Mouse (Mus musculus) midbrain, embryonic 11.5 days (tissue): ENCODE data around the gene Samd4b. TPM values are rescaled to one million over a fixed set of nuclear protein-coding genes. Genes with fewer than 3 reads are reported as not detected.

Source experiments
- ATAC-seq: fragments of 200-750 bp; cut with Nextera tagmentation; 2 replicates; pipeline ENCODE4 v1.8.0; 2017; ENCODE audit warnings: moderate TSS enrichment, moderate library complexity; ENCODE audit not compliant: low FRiP score
- DNase-seq: peaks from one replicate; pipeline ENCODE4 v3.0.0; 2015; ENCODE audit warnings: low spot score; ENCODE audit errors: missing footprints
- H3K27ac ChIP-seq: fragments of 300-500 bp; sonication (generic); 2 replicates; pipeline ENCODE4 v1.5.1; 2014; ENCODE audit warnings: low read depth, low read length
- H3K27me3 ChIP-seq: fragments of 300-500 bp; sonication (generic); 2 replicates; pipeline ENCODE4 v1.6.1; 2014; ENCODE audit warnings: mild to moderate bottlenecking, low read length, moderate library complexity, mixed read lengths; ENCODE audit not compliant: control insufficient read depth, insufficient read depth
- H3K36me3 ChIP-seq: fragments of 300-500 bp; sonication (generic); 2 replicates; pipeline ENCODE4 v1.6.1; 2014; ENCODE audit warnings: mild to moderate bottlenecking, low read length, moderate library complexity, mixed read lengths; ENCODE audit not compliant: control insufficient read depth, insufficient read depth
- H3K4me1 ChIP-seq: fragments of 300-500 bp; sonication (generic); 2 replicates; pipeline ENCODE4 v1.6.1; 2014; ENCODE audit warnings: low read length; ENCODE audit not compliant: control insufficient read depth, insufficient read depth
- H3K4me2 ChIP-seq: fragments of 300-500 bp; sonication (generic); 2 replicates; pipeline ENCODE4 v1.6.1; 2014; ENCODE audit warnings: mild to moderate bottlenecking, moderate library complexity
- H3K4me3 ChIP-seq: fragments of 300-500 bp; sonication (generic); 2 replicates; pipeline ENCODE4 v1.5.1; 2014; ENCODE audit warnings: low read depth, low read length
- H3K9ac ChIP-seq: fragments of 300-500 bp; sonication (generic); 2 replicates; pipeline ENCODE4 v1.6.1; 2014; ENCODE audit warnings: low read length
- H3K9me3 ChIP-seq: fragments of 300-500 bp; sonication (generic); 2 replicates; pipeline ENCODE4 v1.6.1; 2016; ENCODE audit warnings: low read length; ENCODE audit not compliant: control insufficient read depth
- WGBS: fragments of 180-500 bp; shearing (Covaris S2); extraction: QIAGEN DNeasy Blood & Tissue Kit; methylation state at CpG from one replicate; pipeline ENCODE4 v1.1.7; 2014; 5-methylcytosine and 5-hydroxymethylcytosine counted together
- polyA plus RNA-seq: library from polyadenylated mRNA; unstranded; fragments of >200 nt; fragmentation: Nextera tagmentation; extraction: Ambion mirVana; gene quantifications from 2 replicates; pipeline ENCODE4 v1.2.1, GENCODE M21; 2014

Gene Samd4b
- polyA plus RNA-seq, result 23.8 and 27.8 TPM in 2 replicates

DNA sequence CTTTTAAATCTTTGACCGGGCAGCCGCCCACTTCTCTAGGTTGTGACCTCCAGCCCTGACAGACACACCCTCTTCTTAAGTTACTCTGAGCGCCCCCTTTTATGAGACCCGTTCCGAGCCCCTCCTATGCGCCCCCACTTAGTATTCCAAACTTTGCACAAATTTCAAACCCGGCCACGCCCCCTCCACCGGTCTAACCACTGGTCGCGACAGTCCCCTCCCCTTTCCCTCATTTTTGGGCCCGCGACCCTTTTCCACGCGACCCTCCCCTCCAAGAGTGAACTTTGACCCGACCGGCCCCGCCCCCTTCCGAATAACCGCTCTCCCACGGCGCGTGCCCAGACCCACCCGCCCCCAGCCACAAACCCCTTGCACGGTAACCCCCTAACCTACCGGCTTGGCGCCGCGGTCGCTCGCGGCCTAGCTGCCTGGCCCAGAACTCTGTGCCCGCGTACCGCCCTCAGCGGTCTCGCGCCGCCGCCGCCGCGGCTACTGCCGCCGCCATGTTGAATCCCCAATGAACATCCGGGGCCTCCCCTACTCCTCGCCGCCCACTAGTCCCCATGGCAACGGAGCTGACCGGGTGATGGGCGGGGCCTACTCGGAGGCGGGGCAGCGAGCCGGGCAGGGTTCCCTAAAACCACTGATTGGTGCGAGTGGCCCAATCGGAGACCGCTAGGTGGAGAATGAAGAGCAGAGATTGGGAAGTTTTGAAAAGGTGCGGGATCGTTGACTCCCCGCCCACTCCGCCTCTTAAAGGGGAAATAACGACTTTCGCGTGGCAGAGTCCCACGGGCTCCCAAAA, at the start of gene Samd4b, which contains the start of gene Pak4:
Samd4b (minus strand) TSS at position 503 of the 805 bp plus-strand sequence.
Pak4 (minus strand) TSS at position 544 of the 805 bp plus-strand sequence.
- peak within 1 kb of the TSS; percentile 83 for H3K4me2 ChIP-seq
- no peaks in the 10 kb centered on the region for H3K36me3 ChIP-seq
- WGBS, result 1% methylated on average over 66 of the region's 66 CpGs
- DNase-seq (peak; percentile 99), ATAC-seq (peak; percentile 96)
- H3K4me3 ChIP-seq, result peak within 1 kb of the TSS; percentile 72
- H3K27ac ChIP-seq, result peak within 1 kb of the TSS; percentile 78; the same call in 1 of the 2 replicates
- H3K9ac ChIP-seq, result peak within 1 kb of the TSS; percentile 79
- no peaks in the 10 kb centered on the region for H3K9me3 ChIP-seq
- H3K4me1 ChIP-seq, result peaks cover 14% of the 10 kb centered on the region
- H3K27me3 ChIP-seq, result no peaks in the 10 kb centered on the region

DNA sequence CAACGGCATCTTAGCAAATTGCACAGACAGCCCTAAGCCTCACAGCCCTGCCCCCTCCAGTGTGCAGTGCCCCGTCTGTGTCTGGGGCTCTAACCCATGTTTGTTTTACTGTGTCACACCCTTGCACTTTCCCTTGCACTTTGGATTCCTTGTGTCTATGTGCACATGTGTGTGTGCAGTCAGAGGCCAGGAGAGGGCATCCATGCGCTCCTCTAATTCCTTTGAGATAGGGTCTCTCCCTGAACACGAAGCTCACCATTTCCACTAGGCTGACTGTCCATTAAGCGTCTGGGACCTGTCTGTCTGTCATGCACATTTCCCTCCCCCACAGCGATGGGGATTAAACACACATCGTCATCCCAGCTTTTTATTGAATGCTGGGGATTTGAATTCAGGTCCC, 49.1 kb upstream of the Samd4b start:
- no peak overlapping the region for H3K27ac ChIP-seq
- DNase-seq, result no peak
- no peak overlapping the region for H3K9ac ChIP-seq
- whole genome bisulfite sequencing, result 59% methylated on average over 7 of the region's 7 CpGs
- H3K4me3 ChIP-seq, result no peak overlapping the region
- H3K4me2 ChIP-seq, result no peak overlapping the region
- H3K36me3 ChIP-seq, result no peaks in the 10 kb centered on the region
- no peak for ATAC-seq
- H3K9me3 ChIP-seq, result no peaks in the 10 kb centered on the region
- H3K27me3 ChIP-seq, result no peaks in the 10 kb centered on the region
- peaks cover 2% of the 10 kb centered on the region; the same call in 1 of the 2 replicates for H3K4me1 ChIP-seq

DNA sequence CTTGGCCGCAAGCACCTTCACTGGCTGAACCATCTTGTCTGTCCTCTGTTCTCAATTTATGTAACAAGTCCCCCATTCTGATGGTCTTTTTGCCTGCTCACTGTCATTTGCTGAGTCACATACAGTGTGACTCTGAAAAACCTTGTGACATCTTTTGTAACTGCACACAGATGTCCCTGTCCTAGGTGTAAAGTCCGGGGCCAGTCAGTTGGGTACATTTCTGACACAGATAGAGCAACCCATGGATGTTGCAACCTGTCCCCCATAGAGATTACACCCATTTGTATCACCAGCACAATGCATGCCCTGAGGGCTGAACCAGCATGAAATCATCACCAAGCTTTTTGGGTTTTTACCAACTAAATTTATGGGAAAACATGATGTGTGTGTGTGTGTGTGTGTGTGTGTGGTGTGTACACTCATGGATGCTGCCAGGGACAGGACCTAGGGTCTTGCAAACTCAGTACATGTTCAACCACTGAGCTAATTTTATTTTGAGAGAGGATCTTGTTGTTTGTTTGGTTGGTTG, 48.1 kb upstream of the Samd4b start:
- no peaks in the 10 kb centered on the region for H3K27me3 ChIP-seq
- H3K27ac ChIP-seq, result no peak overlapping the region
- no peak for DNase-seq
- H3K4me3 ChIP-seq, result no peak overlapping the region
- H3K9ac ChIP-seq, result no peak overlapping the region
- no peak overlapping the region for H3K4me2 ChIP-seq
- H3K4me1 ChIP-seq, result peaks cover 2% of the 10 kb centered on the region; the same call in 1 of the 2 replicates
- no peaks in the 10 kb centered on the region for H3K36me3 ChIP-seq
- ATAC-seq, result no peak
- 86% methylated on average over 2 of the region's 2 CpGs for WGBS
- H3K9me3 ChIP-seq, result no peaks in the 10 kb centered on the region

DNA sequence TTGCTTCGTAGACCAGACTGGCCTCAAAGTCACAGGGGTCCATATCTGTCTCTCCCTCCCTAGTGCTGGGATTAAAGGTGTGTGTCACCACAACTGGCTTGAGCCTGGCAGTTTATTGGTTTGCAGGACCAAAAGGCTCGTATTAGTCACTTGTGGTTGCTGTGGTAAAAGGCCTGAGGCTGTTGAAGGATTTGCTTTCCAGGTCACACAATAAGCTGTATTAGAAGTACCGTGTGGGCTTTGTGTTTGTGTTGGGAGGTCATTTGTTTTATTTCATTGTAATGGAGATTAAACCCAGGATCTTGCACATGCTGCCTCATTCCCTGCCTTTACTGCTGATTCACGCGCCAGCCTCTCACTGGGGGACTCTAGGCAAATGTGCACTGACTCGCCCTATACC, 47.4 kb upstream of the Samd4b start:
- Histone ChIP-seq H3K9me3 (no peaks in the 10 kb centered on the region), H3K27me3 (no peaks in the 10 kb centered on the region), H3K27ac (no peak overlapping the region), H3K36me3 (no peaks in the 10 kb centered on the region), H3K9ac (no peak overlapping the region), H3K4me3 (no peak overlapping the region), H3K4me1 (peaks cover 2% of the 10 kb centered on the region; the same call in 1 of the 2 replicates), H3K4me2 (no peak overlapping the region)
- 47% methylated on average over 6 of the region's 6 CpGs for WGBS
- ATAC-seq (no peak), DNase-seq (no peak)

DNA sequence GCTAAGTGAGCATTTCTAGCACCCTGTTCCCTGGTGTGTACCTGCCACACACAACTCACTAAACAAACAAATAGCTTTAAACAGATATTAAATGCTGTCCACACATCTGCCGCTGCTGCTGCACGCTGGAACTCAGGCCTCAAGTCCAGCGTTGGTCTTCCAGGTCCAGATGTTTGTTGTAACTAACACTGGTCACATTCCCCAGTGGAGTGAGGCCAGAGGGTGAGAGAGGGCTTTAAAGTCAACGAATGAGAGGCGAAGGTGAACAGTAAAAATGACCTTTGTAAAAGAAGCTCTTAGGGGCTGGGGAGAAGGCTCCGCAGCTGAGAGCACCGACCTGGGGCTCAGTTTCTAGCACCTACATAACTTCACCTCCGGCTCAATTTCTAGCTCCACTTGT, 43.6 kb upstream of the Samd4b start:
- peaks cover 2% of the 10 kb centered on the region; the same call in 1 of the 2 replicates for H3K4me1 ChIP-seq
- H3K27me3 ChIP-seq, result no peaks in the 10 kb centered on the region
- WGBS, result 84% methylated on average over 8 of the region's 8 CpGs
- H3K4me3 ChIP-seq, result no peak overlapping the region
- H3K9me3 ChIP-seq, result no peaks in the 10 kb centered on the region
- H3K27ac ChIP-seq, result no peak overlapping the region
- no peaks in the 10 kb centered on the region for H3K36me3 ChIP-seq
- no peak overlapping the region for H3K9ac ChIP-seq
- H3K4me2 ChIP-seq, result no peak overlapping the region
- DNase-seq (no peak), ATAC-seq (no peak)

DNA sequence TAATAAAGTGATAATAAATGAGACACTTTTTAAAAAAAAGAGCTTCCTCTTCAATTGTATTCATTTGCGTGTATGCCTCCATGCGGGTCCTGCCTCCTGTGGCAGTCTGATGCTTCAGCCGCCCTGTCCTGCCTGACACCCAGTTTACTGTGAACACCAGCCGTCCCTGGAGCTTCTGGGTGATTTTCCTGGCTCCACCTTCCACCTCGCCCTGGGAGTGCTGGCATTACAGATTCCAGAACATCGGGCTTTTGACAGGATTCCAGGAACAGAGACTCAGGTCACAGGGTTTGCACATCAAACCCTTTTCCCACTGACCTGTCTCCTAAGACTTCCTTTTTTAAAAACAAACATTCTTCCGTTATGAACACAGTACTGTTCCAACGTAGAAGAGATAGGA, 39.6 kb upstream of the Samd4b start:
- no peak overlapping the region for H3K4me2 ChIP-seq
- DNase-seq (no peak), ATAC-seq (no peak)
- H3K36me3 ChIP-seq, result no peaks in the 10 kb centered on the region
- H3K27me3 ChIP-seq, result no peaks in the 10 kb centered on the region
- no peak overlapping the region for H3K4me3 ChIP-seq
- no peaks in the 10 kb centered on the region for H3K4me1 ChIP-seq
- H3K27ac ChIP-seq, result no peak overlapping the region
- H3K9me3 ChIP-seq, result no peaks in the 10 kb centered on the region
- H3K9ac ChIP-seq, result no peak overlapping the region
- WGBS, result 27% methylated on average over 8 of the region's 8 CpGs

DNA sequence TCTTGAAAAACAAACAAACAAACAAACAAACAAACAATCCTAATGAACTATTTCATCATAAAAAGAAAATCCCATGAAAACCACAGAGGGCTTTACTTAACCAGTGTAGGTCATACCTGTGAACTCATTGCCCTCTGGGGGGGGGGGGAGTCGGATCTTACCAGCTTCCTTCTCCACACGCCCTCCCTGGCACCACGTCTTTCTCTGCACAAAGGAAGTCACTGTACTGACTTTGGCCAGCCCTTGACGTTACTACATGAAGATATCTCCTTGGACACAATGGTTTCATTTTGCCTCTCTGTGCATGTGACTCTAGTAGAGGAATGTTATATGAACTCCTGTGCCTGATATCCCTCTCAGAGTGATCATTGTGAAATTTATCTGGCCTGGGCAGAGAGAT, 36.2 kb upstream of the Samd4b start:
- Histone ChIP-seq H3K4me2 (no peak overlapping the region), H3K36me3 (no peaks in the 10 kb centered on the region), H3K4me1 (peaks cover 2% of the 10 kb centered on the region; the same call in 1 of the 2 replicates), H3K27ac (no peak overlapping the region), H3K9me3 (no peaks in the 10 kb centered on the region), H3K9ac (no peak overlapping the region), H3K4me3 (no peak overlapping the region), H3K27me3 (peaks cover 20% of the 10 kb centered on the region)
- no peak for DNase-seq
- WGBS, result 74% methylated on average over 4 of the region's 4 CpGs
- no peak for ATAC-seq

DNA sequence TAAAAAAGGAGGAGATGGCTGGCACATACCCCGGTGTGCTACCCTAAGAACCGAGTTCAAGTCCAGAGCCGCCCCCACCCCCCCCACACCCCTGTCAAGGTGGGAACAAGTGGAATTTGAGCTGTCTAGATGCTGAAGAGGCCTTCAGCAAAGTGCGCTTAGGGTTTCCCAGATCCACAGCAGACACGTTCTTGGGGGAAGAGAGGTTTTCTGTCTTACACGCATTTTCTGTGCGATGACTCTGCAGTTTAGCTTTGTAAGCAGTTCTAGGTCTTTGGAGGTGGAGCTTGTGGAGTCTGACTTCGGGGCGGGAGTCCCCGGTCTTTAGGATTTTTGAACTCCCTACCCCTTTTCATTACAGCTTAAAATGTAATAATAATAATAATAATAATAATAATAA, 33.1 kb upstream of the Samd4b start, which contains the start of gene Acp7:
Acp7 (minus strand) TSS at position 260 of the 400 bp plus-strand sequence.
- peaks cover 2% of the 10 kb centered on the region; the same call in 1 of the 2 replicates for H3K4me1 ChIP-seq
- no peak within 1 kb of the TSS for H3K27ac ChIP-seq
- H3K4me2 ChIP-seq, result peak within 1 kb of the TSS; percentile 35
- peak within 1 kb of the TSS; percentile 5; the same call in 1 of the 2 replicates for H3K9ac ChIP-seq
- H3K36me3 ChIP-seq, result no peaks in the 10 kb centered on the region
- H3K27me3 ChIP-seq, result peaks cover 22% of the 10 kb centered on the region
- ATAC-seq (no peak), DNase-seq (no peak)
- peak within 1 kb of the TSS; percentile 11; the same call in 1 of the 2 replicates for H3K4me3 ChIP-seq
- WGBS, result 28% methylated on average over 10 of the region's 10 CpGs
- H3K9me3 ChIP-seq, result no peaks in the 10 kb centered on the region

DNA sequence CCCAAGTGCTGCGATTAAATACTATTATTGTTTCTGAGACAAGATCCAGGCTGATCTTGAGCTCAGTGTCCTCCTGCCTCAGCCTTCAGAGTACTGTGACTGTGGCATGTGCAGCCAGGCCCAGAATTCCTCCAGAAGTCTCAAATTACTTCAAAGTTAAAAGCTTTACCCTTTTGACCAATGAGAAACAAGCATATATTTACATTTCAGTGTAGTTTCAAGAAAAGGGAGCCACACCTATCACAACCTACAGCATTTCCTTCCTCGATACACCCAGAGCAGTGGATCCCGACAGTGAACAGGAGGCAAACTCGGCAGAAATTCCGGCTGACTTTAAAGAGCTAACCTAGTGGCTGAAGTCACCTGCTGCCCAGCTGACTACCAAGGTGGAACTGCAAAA, 26.8 kb upstream of the Samd4b start:
- ATAC-seq (no peak), DNase-seq (no peak)
- Histone ChIP-seq H3K4me3 (no peak overlapping the region), H3K4me1 (no peaks in the 10 kb centered on the region), H3K36me3 (no peaks in the 10 kb centered on the region), H3K27ac (no peak overlapping the region), H3K27me3 (peaks cover 9% of the 10 kb centered on the region), H3K9me3 (no peaks in the 10 kb centered on the region), H3K9ac (no peak overlapping the region), H3K4me2 (no peak overlapping the region)
- WGBS, result 86% methylated on average over 5 of the region's 5 CpGs
